Mouse (Mus musculus): ENCODE results near the gene Ap1m2.

DNA sequence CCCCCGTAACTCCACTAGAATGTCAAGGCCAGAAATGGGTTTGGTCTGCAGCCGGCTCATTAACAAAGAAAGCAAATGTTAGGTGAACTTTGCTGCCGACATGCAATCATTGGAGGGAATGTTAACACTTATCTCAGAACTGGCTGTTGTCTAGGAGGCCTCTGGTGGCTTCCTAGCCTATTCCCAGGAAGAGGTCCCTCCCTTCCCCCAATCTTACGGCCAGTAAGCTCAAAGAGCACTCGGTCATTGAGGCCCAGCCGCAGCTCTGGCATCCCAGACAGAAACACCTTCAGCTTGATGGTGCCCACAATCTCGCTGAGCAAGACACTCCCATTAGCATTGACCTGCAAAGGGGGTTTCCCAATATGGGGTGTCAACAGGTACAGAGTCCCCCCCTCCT is 7.1 kb downstream of the Ap1m2 start:
- TF ChIP-seq CTCF (IDR thresholded peaks at IDR 0.05; ENCODE audit: low read depth) (no peak), EP300 (IDR thresholded peaks at IDR 0.05; ENCODE audit: low read depth) (no peak)

All from liver, embryonic 14.5 days (tissue).